Mouse (Mus musculus) thymus, postnatal 14 days (tissue): ENCODE results near the gene Mttp.

Source experiments
- DNase-seq: peaks from one replicate; pipeline ENCODE4 v3.0.0; 2021

Mttp gene

GRCm38 (mm10) chr3:138077476-138078340, 67.1 kb downstream of the Mttp start:
- no peak for DNase-seq

DNA sequence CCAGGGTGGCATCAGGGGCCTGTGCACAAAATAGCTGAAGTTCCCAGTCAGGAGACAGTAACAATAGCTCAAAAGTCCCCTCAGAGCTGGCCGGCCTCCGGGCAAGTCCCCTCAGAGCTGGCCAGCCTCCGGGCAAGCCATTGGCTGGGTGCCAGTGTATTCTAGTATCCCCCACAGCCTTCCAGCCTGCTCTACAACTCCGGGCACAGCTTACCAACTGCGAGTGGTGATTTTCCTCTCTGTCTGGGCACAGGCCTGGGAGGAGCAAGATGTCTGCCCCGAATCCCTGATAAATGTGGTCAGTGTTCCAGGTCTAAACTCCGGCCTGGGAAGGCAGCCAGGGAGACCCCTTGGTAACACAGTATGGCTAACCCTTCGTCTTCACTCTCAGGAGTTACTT, 69.6 kb downstream of the Mttp start:
- no peak for DNase-seq

- no peak for DNase-seq
Measured at GRCm38 (mm10) chr3:138074214-138074613, 70.6 kb downstream of the Mttp start.

- no peak for DNase-seq
Measured at GRCm38 (mm10) chr3:138071476-138072073, 73.2 kb downstream of the Mttp start.

DNA sequence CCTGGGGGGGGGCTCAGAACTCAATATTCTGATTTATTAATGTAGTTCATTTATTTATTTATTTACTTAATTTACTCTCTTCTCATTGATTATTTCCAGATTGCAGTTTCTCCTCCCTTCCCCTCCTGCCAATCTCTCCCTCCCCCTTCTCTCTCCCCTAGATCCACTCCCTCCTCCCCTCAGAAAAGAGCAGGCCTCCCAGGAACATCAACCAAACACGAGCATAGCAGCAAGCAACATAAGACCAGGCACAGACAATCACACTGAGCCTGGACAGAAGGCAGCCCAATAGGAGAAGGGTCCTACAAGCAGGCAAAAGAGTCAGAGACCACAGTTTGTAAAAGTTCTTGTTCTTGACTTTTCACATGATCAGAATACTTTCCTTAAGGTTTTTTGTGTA, 73.8 kb downstream of the Mttp start:
- no peak for DNase-seq

GRCm38 (mm10) chr3:138069756-138070511, 74.8 kb downstream of the Mttp start:
- DNase-seq: no peak

- DNase-seq: no peak
Measured at GRCm38 (mm10) chr3:138068103-138068502, 76.7 kb downstream of the Mttp start.

GRCm38 (mm10) chr3:138067288-138067687, 77.5 kb downstream of the Mttp start, which contains the start of gene Gm5105:
TSS of gene Gm5105 (minus strand) at chr3:138067388.
- no peak for DNase-seq

DNA sequence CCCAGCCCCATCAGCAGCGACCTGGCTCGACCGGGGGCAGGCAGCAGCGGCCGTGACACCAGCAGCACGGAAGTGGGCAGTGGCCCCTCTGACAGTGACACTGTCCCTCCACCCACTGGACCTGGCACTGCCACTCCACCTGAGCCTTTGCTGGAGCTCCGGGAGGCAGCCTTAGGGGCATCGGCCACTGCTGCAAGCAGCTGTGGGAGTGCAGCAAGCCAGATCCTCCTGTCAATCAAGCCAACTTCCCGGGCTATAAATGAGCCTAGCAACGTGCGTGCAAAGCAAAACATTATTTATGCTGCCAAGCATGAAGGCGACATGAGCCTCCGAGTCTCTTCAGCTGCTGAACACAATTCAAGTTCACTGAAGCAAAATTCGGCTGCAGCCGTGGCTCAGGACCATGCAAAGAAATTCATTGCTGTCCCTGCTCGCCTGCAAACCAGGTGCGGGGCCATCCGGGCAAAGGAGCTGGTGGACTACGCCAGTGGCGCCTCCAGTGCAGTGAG, 78.4 kb downstream of the Mttp start:
- DNase-seq: no peak

GRCm38 (mm10) chr3:138065930-138066329, 78.8 kb downstream of the Mttp start:
- DNase-seq: no peak

DNA sequence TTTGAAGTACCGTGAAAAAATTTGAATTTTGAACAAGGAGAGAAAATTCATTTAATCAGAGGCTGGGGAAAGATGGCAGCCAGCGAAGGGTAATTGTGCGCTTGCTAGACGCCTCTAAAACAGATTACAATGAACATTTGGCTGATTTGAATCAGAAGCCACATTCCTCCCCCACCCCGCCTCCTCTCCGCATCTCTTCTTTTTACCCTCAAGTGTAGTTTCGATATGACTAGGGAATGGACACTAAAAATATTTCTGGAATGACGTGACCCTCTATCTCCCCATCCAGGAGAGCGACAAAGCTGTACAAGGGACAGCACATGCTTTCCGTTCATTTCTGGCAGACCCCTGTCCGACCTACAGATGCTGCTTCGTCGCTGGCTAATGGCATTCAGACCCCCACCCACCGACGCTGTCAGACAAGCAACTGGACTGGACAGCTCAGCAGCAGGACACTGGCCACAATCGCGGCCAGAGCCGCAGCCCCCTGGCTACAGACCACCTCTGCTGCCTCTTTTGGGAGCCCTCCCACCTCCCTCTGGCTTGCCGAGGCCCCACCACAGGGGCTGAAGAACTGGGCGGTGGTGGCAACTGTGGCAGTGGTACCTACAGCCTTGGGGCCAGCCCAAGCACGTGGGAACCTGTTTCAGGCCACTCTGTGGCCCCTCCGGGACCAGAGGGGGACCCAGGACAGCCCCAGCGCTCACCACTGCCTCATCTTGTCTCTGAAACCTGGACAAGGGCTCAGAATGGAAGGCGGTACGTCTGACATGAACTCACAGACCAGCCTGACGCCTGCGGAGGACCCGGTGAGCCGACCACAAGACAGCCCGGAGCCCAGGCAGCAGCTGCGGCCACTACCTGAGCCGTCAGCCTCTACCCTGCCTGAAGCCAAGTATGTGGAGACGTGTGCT, 79.8 kb downstream of the Mttp start, which contains the start of gene 1110002E22Rik:
1110002E22Rik (plus strand) TSS at position 321 of the 914 bp plus-strand sequence.
- no peak for DNase-seq

DNA sequence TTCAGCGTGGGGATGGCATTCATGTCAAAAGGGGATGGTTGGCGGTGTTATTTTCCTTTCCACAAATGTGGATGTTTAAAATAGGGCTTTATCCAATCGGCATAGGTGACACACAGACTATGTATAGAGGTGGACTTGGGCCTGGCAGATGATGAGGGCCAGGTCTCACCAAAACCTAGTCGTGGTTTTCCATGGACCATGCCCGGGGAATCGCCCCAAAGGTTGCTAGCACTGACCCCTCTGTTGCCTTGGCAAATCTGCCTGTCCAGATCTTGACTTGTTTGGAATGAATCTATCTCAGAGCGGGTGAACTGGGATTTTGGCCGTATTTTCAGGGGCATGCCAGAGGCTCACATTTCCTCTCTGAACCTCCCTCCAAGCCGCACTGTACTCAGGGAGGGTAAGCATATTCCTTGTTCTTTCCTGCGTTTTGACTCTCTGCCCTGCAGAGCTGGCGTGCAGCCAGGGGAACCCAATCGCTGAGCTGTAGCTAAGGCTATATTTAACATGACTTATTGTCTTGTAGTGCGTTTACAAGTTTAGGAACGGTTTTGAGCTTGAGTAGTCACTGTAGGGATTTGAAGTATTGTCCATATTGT, 80.9 kb downstream of the Mttp start:
- DNase-seq: no peak

- DNase-seq: no peak
Measured at GRCm38 (mm10) chr3:138062673-138063072, 82.1 kb downstream of the Mttp start.

DNA sequence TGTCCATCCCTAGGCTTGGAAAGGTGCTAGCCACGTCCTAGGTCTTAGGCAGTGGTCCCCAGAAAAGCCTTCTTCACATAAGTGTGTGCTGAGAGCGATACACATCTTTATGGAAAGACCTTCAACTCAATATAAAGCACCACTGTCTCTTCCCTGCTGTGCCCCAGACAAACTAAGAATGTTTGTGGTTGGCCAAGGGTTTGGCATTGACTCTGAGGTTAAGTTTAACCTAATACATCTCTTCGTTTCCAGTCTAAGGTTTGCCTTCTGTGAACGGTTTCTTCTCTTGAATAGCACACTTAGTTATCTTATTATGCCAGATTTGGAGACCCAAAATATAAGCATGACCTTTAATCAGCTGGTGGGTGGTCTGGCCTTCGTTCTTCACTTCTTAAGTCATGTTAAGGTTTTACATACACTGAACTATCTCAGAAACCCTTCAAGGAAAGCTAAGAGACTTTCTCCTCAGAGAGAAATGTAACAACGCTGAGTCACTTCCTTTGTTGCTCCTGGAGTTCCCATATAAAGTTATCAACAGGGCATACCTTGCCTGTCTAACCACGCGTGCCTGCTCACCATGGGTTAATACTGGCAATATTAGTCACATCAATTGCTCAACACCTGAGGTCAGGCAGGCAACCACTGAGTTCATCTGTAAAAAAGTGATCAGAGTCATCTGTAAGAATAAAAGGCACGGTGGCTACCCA, 83.4 kb downstream of the Mttp start:
- no peak for DNase-seq

GRCm38 (mm10) chr3:138060429-138060828, 84.3 kb downstream of the Mttp start:
- no peak for DNase-seq

DNA sequence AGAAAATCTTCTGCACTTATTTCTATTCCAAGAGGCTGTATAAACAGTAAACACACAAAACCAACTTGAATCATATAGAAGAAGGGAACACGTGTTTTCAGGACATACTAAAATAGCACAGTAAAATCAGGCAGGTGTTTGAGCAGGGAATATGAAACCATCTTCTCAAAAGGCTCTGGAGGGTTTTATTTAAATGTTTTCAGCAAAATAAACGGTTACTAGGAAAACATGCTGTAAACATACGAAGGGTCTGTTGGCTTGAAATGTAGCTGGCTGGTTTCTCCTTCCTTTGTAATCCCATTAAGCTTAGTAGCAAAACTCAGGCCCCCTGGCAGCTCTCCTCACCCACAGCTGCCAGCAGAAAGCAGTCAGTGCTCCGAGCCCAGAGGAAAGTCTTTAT, 86.5 kb downstream of the Mttp start:
- DNase-seq: no peak

- no peak for DNase-seq
Measured at GRCm38 (mm10) chr3:138056976-138057375, 87.8 kb downstream of the Mttp start.

GRCm38 (mm10) chr3:138053969-138054368, 90.8 kb downstream of the Mttp start:
- DNase-seq: no peak

DNA sequence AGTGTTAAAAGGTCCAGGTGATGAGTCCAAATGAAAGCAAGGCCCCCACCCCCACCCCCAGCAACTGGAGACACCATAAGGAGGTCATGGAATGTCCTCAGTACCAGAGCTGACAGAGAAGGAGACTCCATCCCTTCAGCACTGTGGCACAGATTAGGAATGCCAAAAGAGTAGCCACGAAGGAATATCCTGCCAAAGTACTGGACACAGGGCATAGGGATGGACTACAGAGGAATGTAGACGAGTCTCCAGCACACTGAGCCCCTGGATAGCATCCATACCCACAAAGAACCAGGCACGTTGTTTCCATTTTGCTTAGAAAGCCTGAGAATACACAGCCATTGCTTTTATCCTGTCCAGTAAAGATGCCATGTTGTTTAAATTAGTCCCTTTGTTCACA, 93.3 kb downstream of the Mttp start:
- no peak for DNase-seq

DNA sequence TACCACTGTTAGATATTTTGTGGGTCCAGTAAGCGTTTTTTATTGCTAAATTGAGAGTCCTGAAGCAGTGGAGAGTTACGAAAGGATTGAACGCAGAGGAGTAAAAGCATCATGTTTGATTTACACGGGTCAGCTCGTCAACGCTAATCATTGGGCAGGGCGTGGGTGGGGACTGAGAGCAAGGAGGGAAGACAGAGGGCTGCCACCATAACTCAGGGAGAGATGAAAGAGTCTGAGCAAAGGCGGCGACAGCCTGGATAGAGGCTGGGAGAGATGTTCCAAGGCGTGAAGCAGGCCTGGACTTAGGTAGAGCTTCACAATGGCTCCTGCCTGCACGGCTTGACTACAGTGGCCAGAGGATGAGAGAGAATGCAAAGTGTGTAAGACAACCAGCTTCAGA, 94.0 kb downstream of the Mttp start:
- DNase-seq: no peak

- DNase-seq: no peak
Measured at GRCm38 (mm10) chr3:138049555-138049954, 95.2 kb downstream of the Mttp start.
